8 mouse cellular contexts compared by ENCODE assay signal in the genomic region with DNA sequence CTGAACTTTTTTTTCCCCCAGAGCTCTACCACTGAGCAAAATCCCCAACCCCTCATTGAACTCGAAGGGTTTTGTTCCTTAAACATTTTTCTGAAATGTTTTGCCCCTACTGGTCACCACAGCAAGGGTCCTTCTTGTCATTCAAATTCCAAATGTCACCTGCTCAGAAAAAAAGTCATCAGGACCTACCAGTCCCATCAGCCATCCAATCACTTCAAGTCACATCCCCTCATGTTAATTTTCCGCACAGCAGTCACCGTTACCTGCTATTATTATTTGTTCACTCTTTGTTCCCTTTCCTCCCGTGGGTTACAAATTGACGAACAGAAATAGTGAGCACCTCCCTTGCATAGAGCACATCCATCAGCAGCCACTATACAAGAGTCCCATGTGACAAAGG. TPM values are rescaled to one million over a fixed set of nuclear protein-coding genes. Genes with fewer than 3 reads are reported as not detected.
DNase-seq lines count a peak whose midpoint lies in the region; ATAC-seq and TF ChIP-seq lines count a peak whose summit lies in the region.
"Had no signal": no experiment of that assay in that cellular context is flagged by ENCODE, and none has a peak within 500 bp of the region (broad histone marks: within the 10 kb centered on the region; RNA-seq: fewer than 3 reads in every experiment).

No protein-coding gene starts in this region.

- H3K4me1 ChIP-seq in CH12.LX (ENCODE audit: control insufficient read depth in 1 of 2, insufficient read depth in 2 of 2): peaks cover 0 to 17% of the 10 kb centered on the region in 2 experiments; a peak in 1 of 4 replicates
- peaks cover 51% of the 10 kb centered on the region for H3K4me1 ChIP-seq in hindbrain, embryonic 10.5 days (replicated peaks)
- peaks cover 7% of the 10 kb centered on the region for H3K4me1 ChIP-seq in liver, postnatal 0 days (ENCODE audit: insufficient read depth)
- H3K4me1 ChIP-seq in cerebellum, adult 2 months (ENCODE audit: control insufficient read depth, insufficient read depth, low read length): peaks cover 3% of the 10 kb centered on the region; the same call in 1 of the 2 replicates

- H3K4me3 ChIP-seq in CH12.LX (replicated peaks in 1 of 3; ENCODE audit: low read depth in 2 of 3, low read length in 2 of 3, poor library complexity in 1 of 3): no peak overlapping the region
- peak overlapping the region; percentile 88 for H3K4me3 ChIP-seq in hindbrain, embryonic 10.5 days
- no peak overlapping the region for H3K4me3 ChIP-seq in liver, postnatal 0 days (ENCODE audit: low read depth, low read length)
- H3K4me3 ChIP-seq in cerebellum, adult 2 months (replicated peaks; ENCODE audit: insufficient read depth, low read depth, low read length): no peak overlapping the region

- no peaks in the 10 kb centered on the region for H3K36me3 ChIP-seq in CH12.LX (replicated peaks in 1 of 2; ENCODE audit: control insufficient read depth in 1 of 2, insufficient read depth in 1 of 2, low read length in 1 of 2)
- H3K36me3 ChIP-seq in hindbrain, embryonic 10.5 days: no peaks in the 10 kb centered on the region; the same call in 1 of the 2 replicates
- no peaks in the 10 kb centered on the region for H3K36me3 ChIP-seq in liver, postnatal 0 days (replicated peaks; ENCODE audit: insufficient read depth, low read length)

- dilution Hi-C loops in CH12.LX (cut with MboI; ENCODE audit: extremely low pct_ligation_motif_present, extremely low pct_unique_long_range_greater_than_20kb, low sequenced_read_pairs): no loop called here

- in situ Hi-C loops in CH12.LX (cut with MboI; ENCODE audit: low pct_ligation_motif_present, low pct_unique_long_range_greater_than_20kb, low sequenced_read_pairs): loop anchor here (10.0 kb wide), 1 partner anchor 52 kb away; no protein-coding TSS in a partner anchor

- no peak for TF ChIP-seq CTCF in CH12.LX (conservative IDR thresholded peaks at IDR 0.05 in 1 of 2, IDR thresholded peaks at IDR 0.05 in 1 of 2; ENCODE audit: low read depth in 2 of 2, low read length in 2 of 2)
- no peak for TF ChIP-seq CTCF in liver, postnatal 0 days (IDR thresholded peaks at IDR 0.05; ENCODE audit: low read depth)
- no peak for TF ChIP-seq CTCF in cerebellum, adult 2 months (IDR thresholded peaks at IDR 0.05; ENCODE audit: borderline replicate concordance, insufficient read depth, low read depth, low read length)

- no peaks in the 10 kb centered on the region for H3K9me3 ChIP-seq in CH12.LX (replicated peaks; ENCODE audit: low read length)
- no peaks in the 10 kb centered on the region for H3K9me3 ChIP-seq in hindbrain, embryonic 10.5 days
- H3K9me3 ChIP-seq in liver, postnatal 0 days (ENCODE audit: low read length): no peaks in the 10 kb centered on the region

- no peak for TF ChIP-seq POLR2A in CH12.LX (IDR thresholded peaks at IDR 0.05; ENCODE audit: low read depth, low read length)
- no peak for TF ChIP-seq POLR2A in cerebellum, adult 2 months (IDR thresholded peaks at IDR 0.05; ENCODE audit: borderline replicate concordance, insufficient read depth, low read length)

- ATAC-seq in liver, postnatal 0 days: no peak

- H3K9ac ChIP-seq in CH12.LX (ENCODE audit: insufficient read depth, low read depth): no peak overlapping the region
- no peak overlapping the region for H3K9ac ChIP-seq in liver, postnatal 0 days (replicated peaks)

- H3K4me2 ChIP-seq in CH12.LX (ENCODE audit: insufficient read depth, low read depth, poor library complexity, severe bottlenecking): peak overlapping the region; percentile 93
- H3K4me2 ChIP-seq in liver, postnatal 0 days (ENCODE audit: low read depth, low read length): peak overlapping the region; percentile 95

- WGBS in hindbrain, embryonic 10.5 days: 11% methylated on average over 5 of the region's 5 CpGs
- 15% methylated on average over 5 of the region's 5 CpGs for WGBS in liver, postnatal 0 days (ENCODE audit: insufficient replicate concordance)
- WGBS in cerebellum, adult 2 months: 7% methylated on average over 5 of the region's 5 CpGs

- TF ChIP-seq EP300 in CH12.LX (IDR thresholded peaks at IDR 0.05; ENCODE audit: low read length): no peak
- TF ChIP-seq EP300 in liver, postnatal 0 days (IDR thresholded peaks at IDR 0.05; ENCODE audit: low read depth): no peak

- DNase-seq in CD4-positive, CD25-positive, alpha-beta regulatory T cell, adult 2 months (ENCODE audit: low read depth, low spot score): peak; percentile 21
- DNase-seq in CH12.LX (ENCODE audit: extremely low read depth): no peak
- no peak for DNase-seq in hindbrain, embryonic 10.5 days (ENCODE audit: low spot score)
- no peak for DNase-seq in liver, postnatal 0 days
- no peak for DNase-seq in cerebellum, adult 2 months
- no peak for DNase-seq in cerebellum, adult 9-11 months
- DNase-seq in testis, postnatal 14 days (ENCODE audit: low spot score): no peak
- DNase-seq: thymus, postnatal 25 days had no signal

- no peak overlapping the region for H3K27ac ChIP-seq in CH12.LX (ENCODE audit: insufficient read depth, low read depth)
- H3K27ac ChIP-seq in hindbrain, embryonic 10.5 days: peak overlapping the region; percentile 92; the same call in 1 of the 2 replicates
- H3K27ac ChIP-seq in liver, postnatal 0 days (ENCODE audit: low read depth): peak overlapping the region; percentile 74
- H3K27ac ChIP-seq in cerebellum, adult 2 months (ENCODE audit: insufficient read depth, low read length): no peak overlapping the region

- TF ChIP-seq RAD21 in CH12.LX (IDR thresholded peaks at IDR 0.05; ENCODE audit: low read depth, low read length): no peak

- peaks cover 38% of the 10 kb centered on the region for H3K27me3 ChIP-seq in CH12.LX (replicated peaks)
- peaks cover 9% of the 10 kb centered on the region; the same call in 1 of the 2 replicates for H3K27me3 ChIP-seq in hindbrain, embryonic 10.5 days (ENCODE audit: insufficient read depth, poor library complexity, severe bottlenecking)
- H3K27me3 ChIP-seq in liver, postnatal 0 days (ENCODE audit: insufficient read depth, low read length): peaks cover 20% of the 10 kb centered on the region
- 0 out of 2 replicates have a peak, but pooled peaks cover 2% of the 10 kb centered on the region for H3K27me3 ChIP-seq in cerebellum, adult 2 months (ENCODE audit: control insufficient read depth, insufficient read depth, low read length)

- H3K79me2 ChIP-seq in CH12.LX (replicated peaks; ENCODE audit: control insufficient read depth, extremely low read depth, insufficient read depth, poor library complexity, severe bottlenecking): no peaks in the 10 kb centered on the region

TF ChIP-seq in CH12.LX, 34 proteins besides CTCF, POLR2A, EP300 and RAD21:
- no peak for TF ChIP-seq CHD2 (IDR thresholded peaks at IDR 0.05; ENCODE audit: low read length)
- no peak for TF ChIP-seq MAZ (IDR thresholded peaks at IDR 0.05; ENCODE audit: low read depth, low read length)
- no peak for TF ChIP-seq MYC (IDR thresholded peaks at IDR 0.05; ENCODE audit: low read depth, low read length)
- TF ChIP-seq JUN (IDR thresholded peaks at IDR 0.05; ENCODE audit: insufficient read depth, low read depth, low read length): no peak
- no peak for TF ChIP-seq ZKSCAN1 (IDR thresholded peaks at IDR 0.05; ENCODE audit: borderline replicate concordance, low read depth, low read length)
- no peak for TF ChIP-seq TBP (conservative IDR thresholded peaks at IDR 0.05; ENCODE audit: low read depth, low read length)
- no peak for TF ChIP-seq MAX (IDR thresholded peaks at IDR 0.05; ENCODE audit: low read length)
- TF ChIP-seq UBTF (IDR thresholded peaks at IDR 0.05; ENCODE audit: low read depth, low read length): no peak
- no peak for TF ChIP-seq RCOR1 (conservative IDR thresholded peaks at IDR 0.05; ENCODE audit: low read depth, low read length)
- TF ChIP-seq IRF4 (IDR thresholded peaks at IDR 0.05; ENCODE audit: low read depth, low read length): no peak
- no peak for TF ChIP-seq TCF12 (IDR thresholded peaks at IDR 0.05; ENCODE audit: low read depth, low read length)
- TF ChIP-seq ELF1 (IDR thresholded peaks at IDR 0.05; ENCODE audit: low read depth, low read length): no peak
- TF ChIP-seq SIN3A (IDR thresholded peaks at IDR 0.05; ENCODE audit: low read length): no peak
- TF ChIP-seq USF1 (IDR thresholded peaks at IDR 0.05; ENCODE audit: low read depth, low read length): no peak
- TF ChIP-seq CHD1 (IDR thresholded peaks at IDR 0.05; ENCODE audit: low read depth, low read length): no peak

RNA-seq across cellular contexts. Expression of a gene that starts 1.6 kb away (rescaled TPM):
- total RNA-seq in CH12.LX (2012; rRNA removed): 1.0 and 1.5 TPM in 2 replicates
- total RNA-seq in CH12.LX (2014; rRNA removed): 0.23 and 0.59 TPM in 2 replicates
- polyA plus RNA-seq in CH12.LX (2012; ENCODE audit: insufficient read length, low read depth): 1.0 and 1.5 TPM in 2 replicates
- 20.8 and 22.1 TPM in 2 replicates for polyA plus RNA-seq in hindbrain, embryonic 10.5 days (2016; fragmentation: Nextera tagmentation; extraction: Ambion mirVana)
- polyA plus RNA-seq in liver, postnatal 0 days (2015; fragmentation: Nextera tagmentation; extraction: Ambion mirVana): 1.5 and 1.8 TPM in 2 replicates
- polyA plus RNA-seq in cerebellum, adult 2 months (2012; rRNA removed): 13.5 and 13.8 TPM in 2 replicates

RNA-seq across cellular contexts. Expression of a gene that starts 27.4 kb away (rescaled TPM):
- total RNA-seq in CH12.LX (2012; rRNA removed) (1,979 and 2,045 TPM in 2 replicates), CH12.LX (2014; rRNA removed) (1,623 and 1,663 TPM in 2 replicates)
- 191 and 388 TPM in 2 replicates for polyA plus RNA-seq in CH12.LX (2012; ENCODE audit: insufficient read length, low read depth)
- polyA plus RNA-seq in hindbrain, embryonic 10.5 days (2016; fragmentation: Nextera tagmentation; extraction: Ambion mirVana): 814 and 844 TPM in 2 replicates
- polyA plus RNA-seq in liver, postnatal 0 days (2015; fragmentation: Nextera tagmentation; extraction: Ambion mirVana): 425 and 427 TPM in 2 replicates
- 480 TPM in 2 replicates for polyA plus RNA-seq in cerebellum, adult 2 months (2012; rRNA removed)

Comparison
In these comparisons a context has a peak if more than half of its experiments do, and no peak if none do; other contexts are left out.
1. H3K27ac ChIP-seq: peak in hindbrain, embryonic 10.5 days (single experiment) and liver, postnatal 0 days (single experiment); none in CH12.LX (single experiment) and cerebellum, adult 2 months (single experiment).